Mouse (Mus musculus): Measurements from ENCODE around the gene Met. TPM values are rescaled to one million over a fixed set of nuclear protein-coding genes. Genes with fewer than 3 reads are reported as not detected.

Met gene
- total RNA-seq, 2 experiments from 2014 or later, result 9.0 to 15.8 TPM

GRCm38 (mm10) chr6:17542383-17542782, 78.8 kb downstream of the Met start:
- no peak for DNase-seq
- intact Hi-C loops (cut with DNase I), result no loop called here

DNA sequence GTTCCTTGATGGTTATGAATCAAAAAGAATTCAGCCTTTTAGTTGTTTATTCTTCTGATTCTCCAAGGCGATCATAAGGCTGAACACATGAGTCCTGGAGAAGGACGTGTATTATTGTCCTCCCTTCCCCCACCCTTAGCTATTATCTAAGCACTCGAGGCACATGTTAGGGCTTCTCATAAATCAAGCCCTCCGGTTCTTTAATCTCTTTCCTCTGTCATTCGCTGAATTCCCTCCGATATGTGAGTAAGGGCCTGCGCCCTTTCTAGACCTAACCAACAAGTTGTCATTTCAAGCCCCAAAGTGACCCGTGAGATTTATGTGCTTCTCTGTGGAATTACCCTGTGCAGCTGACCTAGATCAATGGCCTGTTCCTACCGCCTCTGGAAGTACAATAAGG, 81.9 kb downstream of the Met start:
- DNase-seq, result no peak
- intact Hi-C loops (cut with DNase I), result loop anchor here (5.0 kb wide), 1 partner anchor 83 kb away; the partner anchor contains the start of gene Met

- no peak for DNase-seq
- intact Hi-C loops (cut with DNase I), result loop anchor here (5.0 kb wide), 1 partner anchor 84 kb away; the partner anchor contains the start of gene Met
Measured at GRCm38 (mm10) chr6:17546341-17546740, 82.7 kb downstream of the Met start.

GRCm38 (mm10) chr6:17546825-17547224, 83.2 kb downstream of the Met start:
- DNase-seq, result no peak
- intact Hi-C loops (cut with DNase I), result loop anchor here (5.0 kb wide), 1 partner anchor 85 kb away; the partner anchor contains the start of gene Met

DNA sequence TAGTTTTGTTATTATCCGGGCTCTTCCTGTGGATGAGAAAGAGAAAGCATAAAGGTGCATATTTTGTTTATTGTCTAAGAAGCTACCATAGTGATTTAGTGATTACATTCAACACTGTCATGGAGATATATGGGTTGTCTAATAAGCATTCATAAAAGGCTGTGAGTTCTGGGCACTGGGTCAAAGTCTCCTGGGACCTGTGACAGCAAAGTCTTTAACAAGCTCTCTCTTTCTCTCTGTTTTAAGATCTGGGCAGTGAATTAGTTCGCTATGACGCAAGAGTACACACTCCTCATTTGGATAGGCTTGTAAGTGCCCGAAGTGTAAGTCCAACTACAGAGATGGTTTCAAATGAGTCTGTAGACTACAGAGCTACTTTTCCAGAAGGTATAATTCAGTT, 85.2 kb downstream of the Met start:
- intact Hi-C loops (cut with DNase I), result loop anchor here (5.0 kb wide), 1 partner anchor 86 kb away; the partner anchor contains the start of gene Met
- no peak for DNase-seq

- intact Hi-C loops (cut with DNase I), result loop anchor here (5.0 kb wide), 1 partner anchor 87 kb away; the partner anchor contains the start of gene Met
- DNase-seq, result no peak
Measured at GRCm38 (mm10) chr6:17549645-17550044, 86.0 kb downstream of the Met start.

DNA sequence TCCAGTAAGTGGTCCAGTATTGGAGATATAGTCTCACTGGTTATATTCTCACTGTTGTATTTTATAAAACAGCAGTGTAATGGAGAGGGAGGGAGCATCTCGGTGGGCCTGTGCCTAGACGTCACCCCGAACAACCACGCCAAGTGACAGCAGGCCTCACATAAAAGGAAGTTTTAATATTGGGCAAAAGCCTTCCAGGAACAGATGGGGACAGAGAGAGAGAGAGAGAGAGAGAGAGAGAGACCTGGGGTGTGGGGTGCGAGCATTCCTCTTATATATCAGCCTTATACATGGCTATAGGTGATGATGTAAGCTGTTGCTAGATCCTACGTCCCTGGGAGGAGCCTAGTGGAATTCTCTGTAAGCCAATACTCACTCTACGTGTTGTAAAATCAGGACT, 90.7 kb downstream of the Met start:
- DNase-seq, result no peak
- intact Hi-C loops (cut with DNase I), result no loop called here

GRCm38 (mm10) chr6:17554757-17555156, 91.2 kb downstream of the Met start:
- intact Hi-C loops (cut with DNase I), result loop anchor here (5.0 kb wide), 1 partner anchor 72 kb away; no protein-coding TSS in a partner anchor
- no peak for DNase-seq

- DNase-seq, result no peak
- intact Hi-C loops (cut with DNase I), result loop anchor here (5.0 kb wide), 1 partner anchor 73 kb away; no protein-coding TSS in a partner anchor
Measured at GRCm38 (mm10) chr6:17555719-17556118, 92.1 kb downstream of the Met start.

GRCm38 (mm10) chr6:17559657-17560056, 96.1 kb downstream of the Met start:
- DNase-seq, result peak; percentile 20 to 44
- intact Hi-C loops (cut with DNase I), result loop anchor here (5.0 kb wide), 1 partner anchor 77 kb away; no protein-coding TSS in a partner anchor

- DNase-seq, result no peak
- intact Hi-C loops (cut with DNase I), result no loop called here
Measured at GRCm38 (mm10) chr6:17561347-17561746, 97.7 kb downstream of the Met start.

DNA sequence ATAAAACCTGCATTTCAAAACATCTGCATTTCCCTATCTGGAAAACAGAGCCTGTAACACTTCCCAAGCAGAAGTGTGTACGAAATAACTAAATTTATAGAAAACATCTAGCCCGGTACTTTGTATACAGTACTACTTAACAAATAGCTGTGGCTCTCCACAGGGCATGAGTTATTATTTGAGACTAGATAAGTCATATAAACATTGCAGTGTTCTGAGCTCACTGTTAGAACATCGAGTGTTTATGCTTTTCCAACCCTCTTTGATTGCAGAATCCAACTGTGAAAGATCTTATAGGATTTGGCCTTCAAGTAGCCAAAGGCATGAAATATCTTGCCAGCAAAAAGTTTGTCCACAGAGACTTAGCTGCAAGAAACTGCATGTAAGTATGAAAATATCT, 98.3 kb downstream of the Met start:
- DNase-seq, result no peak
- intact Hi-C loops (cut with DNase I), result no loop called here

DNA sequence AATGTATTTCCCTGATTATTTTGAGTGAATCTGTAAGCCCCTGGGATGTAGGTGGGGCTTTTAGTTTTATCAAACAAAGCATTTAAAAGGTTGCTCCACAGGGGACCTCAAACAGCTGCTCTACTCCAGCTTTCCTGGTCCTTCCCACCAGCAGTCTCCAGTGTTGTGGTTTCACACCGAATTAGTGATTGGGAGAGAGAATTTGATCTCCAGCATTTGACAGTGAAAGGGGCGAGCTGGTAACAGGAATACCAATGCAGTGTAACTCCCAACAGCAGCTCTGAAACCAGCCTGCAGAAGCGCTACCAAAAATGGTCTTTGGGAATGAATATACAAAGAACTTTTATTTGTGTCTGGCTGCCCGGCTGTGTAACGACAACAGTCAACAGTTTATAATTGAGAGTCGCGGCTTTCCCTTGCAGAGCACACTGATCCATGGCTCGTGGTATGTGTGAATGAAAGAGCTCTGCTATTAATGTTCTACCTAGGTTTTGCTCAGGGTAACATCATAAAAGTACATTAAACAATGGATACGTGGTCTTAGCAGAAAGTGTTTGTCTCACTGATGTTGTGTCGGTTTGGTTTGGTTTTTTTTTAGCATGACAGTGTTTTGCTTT, 99.0 kb downstream of the Met start:
- intact Hi-C loops (cut with DNase I), result no loop called here
- DNase-seq, result no peak

- DNase-seq, result no peak
- intact Hi-C loops (cut with DNase I), result no loop called here
Measured at GRCm38 (mm10) chr6:17568702-17569352, 105.2 kb downstream of the Met start.

- intact Hi-C loops (cut with DNase I), result no loop called here
- DNase-seq, result no peak
Measured at GRCm38 (mm10) chr6:17573227-17573626, 109.6 kb downstream of the Met start.

GRCm38 (mm10) chr6:17573732-17574131, 110.1 kb downstream of the Met start:
- DNase-seq, result no peak
- intact Hi-C loops (cut with DNase I), result no loop called here

- intact Hi-C loops (cut with DNase I), result no loop called here
- DNase-seq, result no peak
Measured at GRCm38 (mm10) chr6:17578092-17578760, 114.6 kb downstream of the Met start.

DNA sequence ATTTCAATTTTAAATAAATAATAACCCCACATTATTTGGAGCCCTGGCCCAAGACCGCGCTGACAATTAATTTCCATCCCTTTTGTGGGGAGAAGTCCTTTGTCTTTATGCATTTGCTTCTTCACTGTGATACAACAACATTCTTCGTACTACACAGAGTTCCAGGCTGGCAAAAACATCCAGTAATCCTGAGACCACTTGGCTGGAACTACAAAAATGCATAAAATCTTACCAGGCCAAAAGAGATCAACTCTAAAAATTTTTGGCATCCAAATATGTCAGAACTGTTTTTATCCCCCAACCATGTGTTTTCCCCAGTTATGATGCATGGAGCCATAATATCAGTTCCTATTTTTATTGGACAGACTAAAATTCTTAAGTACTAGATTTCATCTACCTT, 116.7 kb downstream of the Met start:
- no peak for DNase-seq
- intact Hi-C loops (cut with DNase I), result no loop called here

GRCm38 (mm10) chr6:17583982-17584381, 120.4 kb downstream of the Met start:
- intact Hi-C loops (cut with DNase I), result no loop called here
- peak; percentile 72 to 84 for DNase-seq

GRCm38 (mm10) chr6:17589049-17589952, 125.7 kb downstream of the Met start:
- intact Hi-C loops (cut with DNase I), result loop anchor here (2.0 to 5.0 kb wide), 3 partner anchors 127 to 482 kb away; partner anchors contain the start of gene Met

More at GRCm38 (mm10) chr6:17589049-17589952, 125.7 kb downstream of the Met start:
- peak; percentile 61 to 66 for DNase-seq

All from gastrocnemius, postnatal 36 days (tissue).